Mouse (Mus musculus) right cerebral cortex, postnatal 10 days (tissue): ENCODE results near the gene Ap1ar.

Experiments
- DNase-seq, 2 experiments: peaks; one replicate each; pipeline ENCODE4 v3.0.0; 2021; ENCODE audit warnings: low spot score in 2 of 2

The Ap1ar gene

GRCm38 (mm10) chr3:127841926-127842325 lies 4.6 kb upstream of the Ap1ar start:
- DNase-seq = no peak

GRCm38 (mm10) chr3:127837972-127838644 lies 785 bp upstream of the Ap1ar start:
- no peak for DNase-seq

- no peak for DNase-seq
These were observed 547 bp downstream of the Ap1ar start for GRCm38 (mm10) chr3:127836798-127837153.

- no peak for DNase-seq
These were observed 1.7 kb downstream of the Ap1ar start for GRCm38 (mm10) chr3:127835594-127835993.

GRCm38 (mm10) chr3:127834040-127834439 lies 3.3 kb downstream of the Ap1ar start:
- no peak for DNase-seq

GRCm38 (mm10) chr3:127831079-127831478 lies 6.2 kb downstream of the Ap1ar start:
- DNase-seq = no peak

GRCm38 (mm10) chr3:127830183-127830582 lies 7.1 kb downstream of the Ap1ar start:
- DNase-seq = no peak

- no peak for DNase-seq
These were observed 10.2 kb downstream of the Ap1ar start for GRCm38 (mm10) chr3:127827123-127827522.

GRCm38 (mm10) chr3:127826503-127826902 lies 10.8 kb downstream of the Ap1ar start:
- DNase-seq = no peak

- no peak for DNase-seq
These were observed 13.1 kb downstream of the Ap1ar start for GRCm38 (mm10) chr3:127823886-127824863.

- no peak for DNase-seq
These were observed 16.1 kb downstream of the Ap1ar start for GRCm38 (mm10) chr3:127821209-127821608.

GRCm38 (mm10) chr3:127820400-127820799 lies 16.9 kb downstream of the Ap1ar start:
- no peak for DNase-seq

GRCm38 (mm10) chr3:127818694-127819663 lies 18.3 kb downstream of the Ap1ar start:
- no peak for DNase-seq

GRCm38 (mm10) chr3:127817120-127817683 lies 20.1 kb downstream of the Ap1ar start:
- no peak for DNase-seq

- no peak for DNase-seq
These were observed 28.2 kb downstream of the Ap1ar start for GRCm38 (mm10) chr3:127809103-127809502.

- DNase-seq = no peak
These were observed 29.5 kb downstream of the Ap1ar start for GRCm38 (mm10) chr3:127807846-127808245.

GRCm38 (mm10) chr3:127805991-127806390 lies 31.3 kb downstream of the Ap1ar start:
- DNase-seq = no peak

GRCm38 (mm10) chr3:127805071-127805470 lies 32.3 kb downstream of the Ap1ar start:
- DNase-seq = no peak

- DNase-seq = no peak
These were observed 32.9 kb downstream of the Ap1ar start for GRCm38 (mm10) chr3:127804439-127804838.

GRCm38 (mm10) chr3:127802814-127803213 lies 34.5 kb downstream of the Ap1ar start:
- DNase-seq = no peak

- no peak for DNase-seq
These were observed 36.2 kb downstream of the Ap1ar start for GRCm38 (mm10) chr3:127801162-127801561.
